Mouse (Mus musculus): ENCODE measurements at regions not wholly inside any gene's neighbourhood (a gene's known extent, or its start where the extent isn't known, plus 50 kb on each side); places are given as distances from the start of the nearest gene placed in this dataset.

DNA sequence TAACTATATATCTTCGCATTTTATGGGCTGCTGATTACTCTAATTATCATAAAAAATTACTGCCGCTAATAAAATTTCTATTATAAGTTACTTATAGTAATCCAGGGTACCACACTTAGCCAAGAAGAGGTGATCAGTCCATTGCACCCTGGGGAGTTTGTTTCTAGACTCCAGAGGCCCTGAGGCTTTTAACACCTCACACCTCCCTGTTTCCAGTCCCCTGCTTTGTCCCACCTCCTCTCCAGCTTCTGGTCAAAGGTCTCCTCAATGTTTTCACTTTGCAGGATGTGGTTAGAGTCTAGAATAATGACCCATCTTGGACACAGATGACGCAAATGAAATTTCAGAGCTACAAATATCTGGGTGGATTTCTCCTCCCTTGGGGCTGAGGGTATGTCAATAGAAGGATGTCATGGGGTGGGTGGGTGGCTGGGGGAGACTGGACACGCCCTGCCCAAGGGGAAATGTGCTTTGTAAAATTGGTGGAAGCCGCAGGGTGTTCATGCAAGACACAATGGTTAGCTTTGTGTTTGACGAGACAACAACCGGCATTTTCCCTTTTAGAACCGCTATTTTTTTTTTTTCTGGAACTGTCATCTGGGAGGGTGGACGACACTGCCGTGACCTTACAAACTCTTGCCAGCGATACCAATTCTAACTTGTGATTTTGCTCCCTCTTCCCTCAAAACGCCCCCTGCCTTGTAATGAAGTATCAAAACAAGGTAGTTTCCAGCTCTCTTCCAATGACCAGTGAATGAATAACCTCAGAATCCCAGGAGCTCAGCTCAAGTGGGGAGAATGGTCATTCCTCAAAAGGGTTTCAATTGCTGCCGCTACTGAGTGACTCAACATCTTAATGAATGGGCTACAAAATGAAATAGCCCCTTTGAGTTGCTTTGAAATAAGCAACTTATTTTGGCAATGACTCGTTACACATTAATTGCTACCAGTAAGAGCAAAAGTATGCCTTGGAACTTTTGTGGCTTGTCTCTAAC lies 207.0 kb upstream of the Irx3 start:
- no peak for DNase-seq (ENCODE audit: low read depth, low spot score)

DNA sequence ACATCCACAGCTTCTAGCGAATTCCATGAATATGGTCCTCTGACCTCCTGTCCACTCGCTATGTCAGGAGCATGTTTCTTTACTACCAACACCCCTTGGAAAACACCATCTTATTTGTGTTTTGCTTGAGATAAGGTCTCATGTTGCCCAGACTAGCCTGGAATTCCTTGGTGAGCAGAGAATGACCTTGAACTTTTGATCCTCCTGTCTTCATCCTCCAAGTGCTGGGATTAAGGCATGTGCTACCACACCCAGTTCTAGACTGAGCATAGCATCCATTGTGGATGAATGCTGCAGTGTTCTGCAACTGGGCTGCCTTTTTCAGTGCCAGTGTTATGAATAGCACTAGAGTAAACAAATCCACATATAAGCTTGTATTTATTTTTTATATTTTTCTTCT lies 203.2 kb upstream of the Irx3 start:
- no peak for DNase-seq (ENCODE audit: low read depth, low spot score)

DNA sequence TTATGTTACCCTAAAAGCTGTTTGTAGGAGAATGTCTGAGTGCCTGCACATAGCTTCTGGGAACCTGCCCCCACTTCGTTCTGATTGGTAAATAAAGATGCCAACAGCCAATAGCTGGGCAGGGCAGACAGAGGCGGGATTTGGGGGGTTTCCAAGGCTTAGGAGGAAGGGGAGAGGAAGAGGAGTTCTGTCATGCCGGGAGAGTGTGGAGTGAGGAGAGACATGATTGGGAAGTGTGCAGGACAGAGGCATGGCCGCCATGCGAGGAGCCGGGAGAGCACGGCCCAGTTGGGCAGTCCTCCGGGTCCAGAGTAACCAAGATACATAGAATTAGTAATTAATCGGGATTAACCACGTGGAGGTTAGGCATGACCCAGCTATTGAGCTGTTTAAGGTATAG lies 202.7 kb upstream of the Irx3 start:
- no peak for DNase-seq (ENCODE audit: low read depth, low spot score)

DNA sequence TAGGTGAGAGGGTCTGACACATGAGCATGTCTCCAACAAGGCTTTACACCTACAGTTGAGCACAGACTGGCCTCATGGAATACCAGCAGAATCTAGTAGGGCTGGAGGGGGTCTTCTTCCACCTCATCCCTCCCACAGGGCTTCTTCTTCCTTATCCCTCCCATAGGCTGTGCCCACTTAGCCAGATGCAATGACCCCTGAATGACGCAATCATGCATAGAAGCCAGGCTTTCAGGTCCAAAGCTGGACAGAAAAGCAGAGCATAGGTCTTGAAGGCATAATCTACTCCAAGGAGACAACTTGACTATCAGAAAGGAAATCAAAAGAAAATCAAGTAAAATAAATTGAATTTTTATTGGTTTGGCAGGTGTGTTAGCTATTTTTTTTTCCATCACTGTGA lies 198.5 kb upstream of the Irx3 start:
- DNase-seq (ENCODE audit: low read depth, low spot score) = no peak

DNA sequence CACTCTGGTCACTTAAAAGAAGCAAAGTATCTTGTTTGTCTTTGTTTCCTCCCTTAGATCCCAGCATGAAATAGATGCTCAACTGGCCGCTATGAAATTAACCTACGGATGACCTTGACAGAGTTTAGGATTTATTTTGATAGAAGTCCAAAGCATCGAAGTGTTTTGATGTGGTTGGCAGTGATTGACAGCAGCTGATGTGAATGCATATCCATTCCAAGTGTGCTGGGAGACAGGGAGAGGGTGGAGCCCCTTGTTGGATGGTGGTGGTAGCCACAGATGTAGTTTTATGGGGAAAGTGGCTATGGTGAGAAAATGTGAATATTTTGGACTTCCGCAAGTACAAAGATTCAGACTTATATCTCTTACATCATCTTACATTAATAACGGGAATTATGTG lies 197.8 kb upstream of the Irx3 start:
- DNase-seq (ENCODE audit: low read depth, low spot score) = no peak

DNA sequence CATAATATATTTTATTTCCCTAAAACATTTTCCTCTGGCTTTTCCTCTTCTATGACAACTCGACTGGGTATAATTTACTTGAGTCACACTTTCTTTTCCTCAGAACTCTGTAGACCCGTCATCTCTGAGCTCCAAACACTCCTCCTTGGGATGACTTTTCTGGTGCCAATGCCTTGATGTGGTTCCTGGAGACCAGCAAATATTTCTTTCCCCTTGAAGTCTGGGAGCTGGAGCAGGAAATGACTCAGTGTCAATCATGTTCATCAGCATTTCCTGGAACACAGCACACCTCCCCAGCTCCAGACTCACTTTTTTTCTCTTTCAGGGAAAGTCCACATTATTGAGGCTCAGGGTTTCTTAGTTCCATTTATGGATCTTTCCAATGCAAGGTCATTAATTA lies 197.3 kb upstream of the Irx3 start:
- DNase-seq (ENCODE audit: low read depth, low spot score) = peak; percentile 55

DNA sequence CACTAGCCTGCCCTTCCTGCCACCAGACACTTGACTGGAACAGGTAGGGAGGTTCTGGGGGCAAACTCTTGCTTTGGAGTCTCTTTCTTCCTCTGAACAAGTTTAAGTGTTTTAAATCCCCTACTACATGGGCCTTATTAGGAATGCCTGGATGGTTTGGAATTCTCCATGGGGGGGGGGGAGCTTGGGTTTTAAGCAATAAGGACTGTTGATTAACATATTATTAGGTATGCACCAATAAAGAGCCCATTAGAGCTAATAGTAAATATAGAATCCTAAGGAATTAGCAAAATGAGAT lies 196.0 kb upstream of the Irx3 start:
- no peak for DNase-seq (ENCODE audit: low read depth, low spot score)

DNA sequence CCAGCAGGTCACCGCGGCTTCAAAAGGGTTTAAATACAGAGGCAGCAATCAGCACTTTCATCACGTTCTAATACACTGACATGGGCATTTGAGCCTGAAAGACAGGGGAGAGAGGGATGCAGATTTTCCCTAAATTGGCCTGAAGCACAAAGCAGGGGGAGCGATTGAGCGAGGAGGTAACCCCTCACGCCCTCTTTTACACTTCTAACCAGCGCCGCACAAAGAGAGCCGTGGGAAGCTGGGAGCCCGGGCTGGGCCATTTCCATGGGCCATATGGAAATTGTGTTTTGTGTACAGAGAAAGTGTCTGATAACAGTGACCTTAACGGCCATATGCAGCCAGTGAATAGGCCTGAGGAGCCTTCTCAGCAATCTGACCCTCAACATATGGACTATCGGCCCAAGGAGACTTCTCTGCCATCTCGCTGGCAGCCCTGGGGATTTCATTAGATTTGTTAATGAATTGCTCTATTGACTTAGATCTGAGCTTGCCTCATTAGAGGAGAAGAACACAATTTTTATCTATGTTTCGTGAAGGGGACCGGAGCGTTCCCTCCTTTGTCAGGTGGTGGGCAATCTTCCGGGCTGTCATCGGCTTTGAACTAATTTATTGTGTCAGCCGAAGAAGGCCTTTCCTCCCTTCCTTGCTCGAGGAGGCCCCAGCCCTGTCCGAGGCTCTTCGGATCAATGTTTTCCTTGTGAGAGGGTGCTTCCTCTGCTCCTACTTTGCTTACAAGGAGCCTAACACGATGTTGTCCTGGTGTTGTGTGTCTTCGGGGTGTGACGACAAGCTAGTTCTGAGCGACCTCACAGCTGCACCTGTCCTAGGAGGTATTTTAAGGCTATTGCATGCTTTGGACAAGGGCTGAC lies 195.4 kb upstream of the Irx3 start:
- no peak for DNase-seq (ENCODE audit: low read depth, low spot score)

DNA sequence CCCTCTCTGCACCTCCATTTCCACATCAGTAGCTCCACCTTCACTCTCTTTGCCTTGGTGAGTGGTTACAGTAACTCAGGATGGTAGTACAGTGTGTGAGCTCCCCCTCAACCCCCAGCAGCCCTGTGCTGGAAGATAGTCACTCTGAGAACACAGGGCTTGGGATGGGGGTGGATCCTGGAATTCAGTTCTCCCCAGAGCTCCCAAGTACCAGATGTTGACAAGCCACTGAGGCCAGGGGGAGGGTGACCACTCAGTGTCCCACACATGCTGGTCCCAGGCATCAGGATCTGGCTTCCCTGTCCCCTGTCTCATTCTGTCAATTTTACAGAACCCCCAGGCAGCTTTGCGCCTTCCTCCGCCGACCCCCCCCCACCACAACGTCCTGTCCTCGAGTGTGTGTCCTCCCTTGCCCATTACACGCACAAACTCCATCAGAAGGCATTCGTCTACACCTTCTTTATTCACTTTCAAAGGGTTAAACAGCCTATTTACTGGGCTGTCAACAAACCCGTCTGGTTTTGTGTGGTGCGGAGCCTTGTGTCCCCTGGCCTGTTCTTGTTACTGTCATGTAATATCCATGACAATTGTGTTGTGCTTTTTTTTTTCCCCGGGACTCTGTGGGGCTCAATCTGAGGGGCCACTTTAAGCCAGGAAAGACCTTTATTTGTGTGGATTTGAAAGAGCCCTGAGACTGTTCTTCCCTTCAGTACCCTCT lies 194.6 kb upstream of the Irx3 start:
- no peak for DNase-seq (ENCODE audit: low read depth, low spot score)

DNA sequence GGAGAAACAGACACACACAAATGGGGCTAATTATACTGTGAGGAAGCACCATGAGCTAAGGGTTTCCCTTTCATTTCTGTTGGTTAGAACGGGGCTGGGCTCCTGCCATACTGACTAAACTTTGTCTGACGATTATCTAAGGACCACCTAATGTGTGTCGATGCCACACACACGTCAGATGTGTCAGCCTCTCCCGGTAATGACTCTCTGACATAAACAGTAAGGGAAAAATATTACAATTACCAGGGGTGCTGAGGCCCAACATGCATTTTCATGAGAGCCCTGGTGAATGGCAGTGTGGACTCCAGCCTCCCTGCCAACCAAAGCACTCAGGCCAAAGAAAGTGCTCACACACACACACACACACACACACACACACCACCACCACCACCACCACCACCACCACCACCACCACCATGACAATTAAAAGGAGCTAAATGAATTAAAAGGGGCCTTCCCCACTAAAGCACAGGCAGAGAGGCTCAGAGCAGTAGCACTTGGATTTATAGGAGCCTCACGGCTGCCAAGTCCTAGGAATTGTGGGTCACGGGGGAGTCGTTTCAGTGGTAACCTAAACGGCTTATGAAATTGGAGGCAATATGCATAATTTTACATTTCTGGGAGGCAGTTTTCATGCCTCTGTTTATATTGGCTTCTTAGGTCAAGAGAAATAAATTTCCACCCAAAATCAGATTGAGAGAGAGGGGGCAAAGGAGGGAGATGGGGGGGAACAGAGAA lies 193.7 kb upstream of the Irx3 start:
- no peak for DNase-seq (ENCODE audit: low read depth, low spot score)

DNA sequence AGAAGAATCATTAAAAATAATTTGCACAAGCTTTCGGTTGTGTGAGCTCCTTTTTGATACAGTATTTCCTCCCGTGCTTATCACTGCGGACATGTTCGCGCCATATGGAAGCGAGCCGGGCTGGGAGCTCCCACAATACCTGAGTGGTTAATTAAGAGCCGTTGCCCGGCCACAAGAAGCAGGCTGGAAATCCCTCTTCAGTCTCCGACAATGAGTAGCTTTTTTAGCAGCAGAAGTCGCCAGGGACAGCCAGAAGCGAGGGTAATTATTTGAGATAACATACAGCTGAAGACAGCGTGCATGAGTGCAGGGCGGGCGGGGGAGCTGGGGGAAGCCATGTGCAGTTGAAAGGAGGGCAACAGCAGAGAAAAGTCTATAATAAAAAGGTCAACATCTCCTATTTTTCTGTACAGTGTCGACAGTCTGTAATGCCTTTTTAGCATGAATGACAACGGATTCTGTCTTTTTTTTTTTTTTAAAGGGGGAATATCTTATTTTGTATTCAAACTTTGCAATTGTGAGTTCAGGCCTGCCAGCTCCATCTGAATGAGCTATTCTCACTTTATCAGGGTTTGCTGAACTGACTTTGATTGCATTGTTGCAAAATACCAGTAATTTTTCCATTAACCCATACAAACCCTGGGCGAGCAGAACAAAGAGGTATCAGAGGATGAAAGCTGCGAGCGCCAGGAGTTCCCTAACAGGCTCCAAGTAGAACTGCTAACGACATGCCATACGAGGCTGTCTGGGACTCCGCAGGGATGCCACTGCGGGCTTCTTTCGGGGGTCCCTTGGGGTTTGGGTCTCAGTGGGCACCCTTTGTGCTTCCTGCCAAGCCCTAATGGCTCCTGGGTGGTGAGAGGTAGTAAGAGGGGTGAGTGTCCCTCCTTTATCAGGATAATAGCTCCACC lies 189.9 kb upstream of the Irx3 start:
- DNase-seq (ENCODE audit: low read depth, low spot score) = no peak

DNA sequence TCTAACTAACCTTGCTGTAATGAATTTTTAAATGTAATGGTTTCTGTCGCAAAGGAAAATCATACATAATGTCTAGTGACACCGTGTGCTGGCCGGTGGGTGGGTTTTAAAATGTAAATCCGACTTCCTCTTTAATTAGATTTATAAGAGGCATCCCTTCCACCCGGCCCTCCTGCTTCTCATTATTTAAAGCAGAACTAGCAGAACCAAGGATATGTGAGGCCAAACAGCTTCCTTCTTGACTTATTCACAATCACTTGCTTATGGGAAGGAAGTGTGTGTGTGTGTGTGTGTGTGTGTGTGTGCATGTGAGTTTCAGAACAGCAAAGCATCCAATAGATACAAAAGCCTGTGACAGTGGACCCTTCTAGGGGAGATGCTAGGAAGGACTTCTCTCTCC lies 189.1 kb upstream of the Irx3 start:
- DNase-seq (ENCODE audit: low read depth, low spot score) = no peak

DNA sequence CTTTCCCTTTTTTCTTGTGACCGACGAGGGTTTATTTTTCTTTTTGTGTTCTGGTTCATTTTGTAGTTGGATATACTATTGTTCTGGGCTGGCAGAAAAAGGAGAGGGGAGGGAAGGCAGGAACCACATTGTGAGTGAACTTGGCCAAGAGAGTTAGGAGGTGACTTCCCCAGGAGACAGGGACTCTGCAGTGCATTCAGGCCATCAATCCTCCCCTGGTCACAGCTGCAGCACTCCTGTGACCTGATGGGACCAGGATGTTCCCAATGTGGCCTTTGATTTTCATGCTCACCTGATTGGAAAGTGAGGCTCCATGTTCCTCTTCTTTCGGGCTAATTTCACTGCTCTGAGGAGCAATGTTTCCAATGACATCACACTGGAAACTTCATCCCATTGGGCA lies 188.2 kb upstream of the Irx3 start:
- no peak for DNase-seq (ENCODE audit: low read depth, low spot score)

DNA sequence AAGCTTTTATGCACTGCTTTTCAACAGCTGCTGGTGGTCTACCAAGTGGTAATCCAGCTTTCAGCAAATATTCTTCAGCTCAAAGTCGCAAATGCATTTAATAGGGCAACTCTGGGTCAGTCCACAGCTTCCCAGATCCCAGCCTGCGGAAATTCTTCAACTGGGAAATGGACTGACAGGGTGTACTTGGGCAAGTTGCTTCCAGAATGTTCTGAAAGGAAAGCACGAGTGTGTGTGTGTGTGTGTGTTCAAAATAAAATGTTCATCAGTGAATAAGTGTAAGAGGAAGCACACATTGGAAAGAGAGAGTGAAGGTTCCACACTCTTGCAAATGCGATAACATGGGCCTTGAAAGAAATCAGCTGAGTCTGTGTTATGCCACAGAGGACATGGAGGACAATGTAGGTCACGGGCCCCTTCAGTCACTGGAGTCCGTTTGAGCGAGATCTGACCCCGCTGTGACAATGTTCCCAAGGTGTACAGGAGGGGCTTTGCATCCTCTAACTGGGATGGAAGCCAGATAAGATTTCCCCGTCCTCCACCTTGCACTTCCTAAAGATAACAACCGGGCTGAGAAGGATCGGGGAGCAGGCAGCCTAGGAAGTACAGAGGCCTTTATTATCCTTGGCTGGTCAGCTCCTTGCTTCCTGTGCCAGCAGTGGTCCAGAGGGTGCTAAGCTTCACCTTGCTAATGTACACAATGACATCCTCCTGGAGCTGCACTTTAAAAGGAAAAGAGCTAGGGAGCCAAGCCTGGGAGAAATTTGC lies 187.2 kb upstream of the Irx3 start:
- DNase-seq (ENCODE audit: low read depth, low spot score) = no peak

DNA sequence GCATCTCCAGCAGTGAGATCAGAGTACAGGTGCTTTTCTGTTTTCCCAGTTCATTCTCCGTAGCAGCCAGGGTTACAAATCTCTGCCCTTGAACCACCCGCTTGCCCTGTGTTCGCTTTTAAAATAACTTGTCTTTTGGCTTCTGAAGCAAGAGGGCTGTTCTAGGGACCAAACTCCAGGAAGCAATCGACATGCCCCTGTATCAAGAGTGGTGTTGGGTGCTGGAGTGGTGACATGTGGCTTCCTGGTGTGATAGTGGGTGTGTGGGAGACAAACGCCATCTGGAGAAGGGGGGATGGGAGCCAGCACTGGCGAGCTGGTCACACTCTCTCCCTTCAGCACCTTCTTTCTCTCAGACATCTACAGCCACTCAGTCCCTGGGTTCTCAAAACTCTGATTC lies 186.0 kb upstream of the Irx3 start:
- DNase-seq (ENCODE audit: low read depth, low spot score) = no peak

DNA sequence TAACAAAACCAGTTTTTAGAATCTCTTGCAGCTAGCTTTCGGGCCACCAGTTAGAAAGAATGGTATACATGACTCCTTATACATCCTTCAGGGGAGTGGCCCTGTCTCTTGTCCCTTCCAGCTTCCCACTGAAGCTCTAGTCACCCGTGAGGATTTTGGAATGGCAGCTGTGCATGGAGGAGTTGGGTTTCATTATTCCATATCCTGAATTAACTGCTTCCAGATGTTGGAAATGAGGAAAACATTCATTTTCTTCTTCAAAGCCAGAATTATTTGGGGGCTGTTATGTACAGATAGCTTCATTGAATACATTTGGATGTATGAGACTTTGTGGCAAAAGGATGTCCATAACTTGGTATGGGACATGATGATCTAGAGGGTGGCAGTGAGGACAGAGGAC lies 181.3 kb upstream of the Irx3 start:
- DNase-seq (ENCODE audit: low read depth, low spot score) = no peak

DNA sequence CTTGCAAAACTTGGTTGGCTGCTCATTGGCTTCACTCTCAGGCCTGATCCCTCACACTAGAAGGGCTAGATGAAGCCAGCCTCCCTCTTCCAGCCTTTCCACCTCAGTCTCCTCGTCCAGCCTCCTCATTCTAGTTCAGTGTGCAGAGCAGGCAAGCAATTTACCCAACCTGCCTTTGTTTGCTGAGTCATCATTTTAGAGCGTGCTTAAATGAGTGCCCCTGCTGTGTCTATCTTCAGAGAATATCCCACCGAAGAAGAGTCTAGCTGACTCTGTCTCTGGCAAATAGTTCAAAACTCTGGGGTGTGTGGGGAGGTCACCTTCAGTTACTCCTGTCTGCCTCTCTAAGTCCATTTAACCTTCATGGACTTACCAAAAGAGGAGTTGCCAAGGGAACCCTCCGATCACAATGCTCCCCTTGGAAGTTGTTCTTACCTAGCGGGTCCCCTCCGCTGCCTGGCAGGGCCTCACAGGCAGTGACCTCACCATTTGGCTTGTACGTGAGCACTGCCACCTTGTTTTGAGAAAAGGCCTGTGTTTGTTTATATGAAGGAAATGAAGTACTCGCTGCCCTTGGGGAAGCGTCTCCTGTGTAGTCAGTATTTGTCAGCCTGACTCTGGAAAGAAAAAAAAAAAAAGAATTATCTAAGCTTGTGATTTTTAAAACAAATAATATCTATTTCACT lies 175.2 kb upstream of the Irx3 start:
- DNase-seq (ENCODE audit: low read depth, low spot score) = no peak

DNA sequence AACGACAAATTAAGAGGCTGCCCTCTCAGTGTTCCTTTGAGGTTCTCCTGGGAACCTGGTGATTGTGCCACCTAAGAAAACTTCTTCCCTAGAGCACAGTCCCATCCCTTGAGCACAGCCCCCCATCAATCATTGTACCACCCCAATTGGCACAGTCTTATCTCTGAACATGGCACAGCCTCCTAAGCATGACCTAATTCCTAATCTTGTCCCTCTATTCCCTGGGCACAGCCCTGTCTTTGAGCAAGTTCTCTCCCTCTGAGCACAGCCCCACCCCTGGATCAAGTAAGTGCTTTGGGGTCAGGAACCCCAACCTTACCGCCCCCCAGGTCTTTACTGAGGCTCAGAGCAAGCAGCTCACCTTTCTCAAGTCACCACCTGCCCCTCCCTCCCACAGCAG lies 173.6 kb upstream of the Irx3 start:
- no peak for DNase-seq (ENCODE audit: low read depth, low spot score)

DNA sequence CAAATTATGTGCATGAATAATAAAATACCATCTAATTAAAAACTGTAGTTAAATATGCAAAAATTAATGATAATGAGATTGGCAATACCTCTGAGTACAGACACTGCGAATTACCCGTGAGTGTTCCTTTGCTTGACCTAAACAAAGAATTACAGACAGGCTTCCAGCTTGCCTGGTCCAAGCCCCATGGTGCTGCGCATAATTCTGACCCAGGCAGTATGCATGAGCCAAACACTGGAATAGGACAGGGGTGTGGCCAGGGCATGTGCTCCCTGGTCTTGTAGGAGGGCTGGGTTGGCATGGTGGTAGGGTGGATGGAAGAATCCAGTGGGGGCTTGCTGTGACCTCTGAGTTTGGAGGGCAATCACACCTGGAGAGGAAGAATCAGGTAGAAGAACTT lies 172.8 kb upstream of the Irx3 start:
- no peak for DNase-seq (ENCODE audit: low read depth, low spot score)
